Mouse (Mus musculus) adrenal gland, adult 18-20 months (tissue): Measurements from ENCODE around the gene Usp2. TPM values are rescaled to one million over a fixed set of nuclear protein-coding genes. Genes with fewer than 3 reads are reported as not detected.
"Not testable (repeated sequence)": the region's sequence is repeated elsewhere in the genome, so short reads cannot be mapped to it uniquely, and the experiment has no call there.

Experiments
- DNase-seq, 2 experiments: peaks; one replicate each; pipeline ENCODE4 v3.0.0; 2021 to 2022; ENCODE audit warnings: low spot score in 2 of 2
- total RNA-seq, 2 experiments: library from RNA; stranded (reverse); gene quantifications; 1 replicate in 1 of 2; 2 replicates in 1 of 2; pipeline ENCODE4 v1.2.3; 2021

Usp2 gene
- total RNA-seq, 2 experiments from 2014 or later: 36.4 to 40.9 TPM

GRCm38 (mm10) chr9:44087761-44088455 is 21.1 kb downstream of the Usp2 start:
- peak in 1 of 2 experiments; percentile 27 for DNase-seq

GRCm38 (mm10) chr9:44088877-44089608 is 22.2 kb downstream of the Usp2 start:
- DNase-seq: peak in 1 of 2 experiments; percentile 18

- DNase-seq: peak; percentile 61 to 74
Observed at GRCm38 (mm10) chr9:44093612-44094503, 27.0 kb downstream of the Usp2 start.

GRCm38 (mm10) chr9:44094737-44095136 is 27.9 kb downstream of the Usp2 start:
- no peak for DNase-seq

GRCm38 (mm10) chr9:44095781-44096180 is 29.0 kb downstream of the Usp2 start:
- DNase-seq: no peak

GRCm38 (mm10) chr9:44096536-44096935 is 29.7 kb downstream of the Usp2 start:
- DNase-seq: no peak

GRCm38 (mm10) chr9:44101490-44101889 is 34.7 kb downstream of the Usp2 start, which contains the start of gene Mfrp:
TSS of gene Mfrp (plus strand) at chr9:44101729.
- no peak for DNase-seq

- no peak for DNase-seq
Observed at GRCm38 (mm10) chr9:44104881-44105280, 38.1 kb downstream of the Usp2 start.

GRCm38 (mm10) chr9:44105781-44106180 is 39.0 kb downstream of the Usp2 start:
- DNase-seq: no peak

- no peak for DNase-seq
Observed at GRCm38 (mm10) chr9:44106182-44106581, 39.4 kb downstream of the Usp2 start.

GRCm38 (mm10) chr9:44106596-44106995 is 39.8 kb downstream of the Usp2 start:
- DNase-seq: no peak

- DNase-seq: peak; percentile 48 to 69
Observed at GRCm38 (mm10) chr9:44107110-44107509, 40.3 kb downstream of the Usp2 start, which contains the start of gene C1qtnf5. TSS of gene C1qtnf5 (plus strand) at chr9:44107245.

GRCm38 (mm10) chr9:44107557-44108179 is 40.8 kb downstream of the Usp2 start:
- peak; percentile 50 to 63 for DNase-seq

- DNase-seq: no peak
Observed at GRCm38 (mm10) chr9:44108269-44109055, 41.6 kb downstream of the Usp2 start.

GRCm38 (mm10) chr9:44109360-44110095 is 42.7 kb downstream of the Usp2 start:
- peak; percentile 76 to 78 for DNase-seq

- DNase-seq: not testable (repeated sequence)
Observed at GRCm38 (mm10) chr9:44111909-44112308, 45.1 kb downstream of the Usp2 start.

GRCm38 (mm10) chr9:44113105-44113789 is 46.4 kb downstream of the Usp2 start, which contains the start of the genes Gm49380 and Rnf26:
TSS of gene Gm49380 (minus strand) at chr9:44113500.
TSS of gene Rnf26 (minus strand) at chr9:44113517.
- DNase-seq: peak; percentile 88

GRCm38 (mm10) chr9:44114453-44114852 is 47.6 kb downstream of the Usp2 start:
- no peak for DNase-seq
